Mouse (Mus musculus) hindbrain, embryonic 14.5 days (tissue): Measurements from ENCODE around the gene Prg3. TPM values are rescaled to one million over a fixed set of nuclear protein-coding genes. Genes with fewer than 3 reads are reported as not detected.
A peak's percentile ranks its signal among the peaks of the same experiment; 100 is the strongest.

Experiments used
- ATAC-seq: fragments of 200-750 bp; cut with Nextera tagmentation; 2 replicates; pipeline ENCODE4 v1.8.0; 2017; ENCODE audit warnings: moderate number of reproducible peaks, mild to moderate bottlenecking, moderate TSS enrichment, moderate library complexity; ENCODE audit not compliant: low FRiP score
- DNase-seq: peaks from one replicate; pipeline ENCODE4 v3.0.0-alpha.2; 2015; ENCODE audit warnings: low spot score
- H3K27ac ChIP-seq: fragments of 300-500 bp; sonication (generic); 2 replicates; pipeline ENCODE4 v1.5.1; 2014; ENCODE audit warnings: mild to moderate bottlenecking, moderate library complexity
- H3K27me3 ChIP-seq: fragments of 300-500 bp; sonication (generic); 2 replicates; pipeline ENCODE4 v1.6.1; 2014; ENCODE audit warnings: mild to moderate bottlenecking, low read length, mixed read lengths; ENCODE audit not compliant: control insufficient read depth, insufficient read depth
- H3K36me3 ChIP-seq: fragments of 300-500 bp; sonication (generic); replicated peaks from 2 replicates; pipeline ENCODE4 v1.6.1; 2014; ENCODE audit not compliant: control insufficient read depth, insufficient read depth
- H3K4me1 ChIP-seq: fragments of 300-500 bp; sonication (generic); replicated peaks from 2 replicates; pipeline ENCODE4 v1.6.1; 2014; ENCODE audit warnings: antibody characterized with exemption, low read length, mixed read lengths; ENCODE audit not compliant: control insufficient read depth, insufficient read depth
- H3K4me2 ChIP-seq: fragments of 300-500 bp; sonication (generic); replicated peaks from 2 replicates; pipeline ENCODE4 v1.6.1; 2014; ENCODE audit warnings: mild to moderate bottlenecking, moderate library complexity
- H3K4me3 ChIP-seq: fragments of 300-500 bp; sonication (generic); replicated peaks from 2 replicates; pipeline ENCODE4 v1.5.1; 2014; ENCODE audit warnings: mild to moderate bottlenecking, low read length
- H3K9ac ChIP-seq: fragments of 300-500 bp; sonication (generic); 2 replicates; pipeline ENCODE4 v1.6.1; 2014
- H3K9me3 ChIP-seq: fragments of 300-500 bp; sonication (generic); 2 replicates; pipeline ENCODE4 v1.6.1; 2016; ENCODE audit warnings: low read length; ENCODE audit not compliant: control insufficient read depth
- WGBS: fragments of 180-500 bp; shearing (Covaris S2); extraction: QIAGEN DNeasy Blood & Tissue Kit; methylation state at CpG from one replicate; pipeline ENCODE4 v1.1.7; 2014; 5-methylcytosine and 5-hydroxymethylcytosine counted together
- polyA plus RNA-seq: library from polyadenylated mRNA; unstranded; fragments of >200 nt; fragmentation: Nextera tagmentation; extraction: Ambion mirVana; gene quantifications from 2 replicates; pipeline ENCODE4 v1.2.1, GENCODE M21; 2014

The Prg3 gene
- polyA plus RNA-seq, 1 experiment from 2014 or later, result not detected

DNA sequence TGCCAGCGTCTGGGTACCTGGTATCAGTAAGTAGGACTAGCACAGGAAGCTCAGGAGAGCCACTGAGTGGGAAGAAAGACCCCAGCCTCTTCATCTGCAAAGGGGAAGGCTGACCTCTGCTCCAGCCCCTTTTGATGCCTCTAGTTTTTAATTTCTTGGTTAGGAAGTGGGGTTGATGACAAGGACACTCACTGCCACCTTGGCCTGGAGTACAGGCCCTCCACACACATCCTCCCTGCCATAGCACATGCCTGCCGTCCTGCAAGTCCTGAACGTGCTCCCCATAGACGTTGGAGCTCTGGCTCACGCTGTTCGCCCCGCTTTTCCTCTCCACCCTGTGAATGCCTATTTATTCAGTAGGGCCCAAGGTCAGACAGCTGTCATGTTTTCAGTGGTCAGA lies 18.6 kb downstream of the Prg3 start:
- 84% methylated on average over 7 of the region's 7 CpGs for WGBS
- no peak for ATAC-seq

DNA sequence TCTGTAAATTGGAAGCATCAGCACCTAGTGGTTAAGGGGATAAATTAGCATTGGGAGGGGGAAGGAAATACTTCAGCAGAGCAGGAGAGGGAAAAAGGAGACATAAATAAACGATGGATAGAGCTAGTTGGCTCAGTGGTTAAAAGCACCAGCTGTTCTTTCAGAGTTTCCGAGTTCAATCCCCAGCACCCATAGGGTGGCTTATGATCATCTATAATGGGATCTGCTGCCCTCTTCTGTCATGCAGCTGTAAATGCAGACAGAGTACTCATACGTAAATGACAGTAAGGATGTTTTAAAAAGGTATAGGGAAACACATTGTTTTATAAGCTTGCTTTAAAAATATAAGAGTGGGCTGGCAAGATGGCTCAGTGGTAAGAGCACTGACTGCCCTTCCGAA lies 19.7 kb downstream of the Prg3 start:
- ATAC-seq (peak; percentile 48; the same call in 1 of the 2 replicates), DNase-seq (peak; percentile 61)
- no peaks in the 10 kb centered on the region for H3K36me3 ChIP-seq
- H3K4me1 ChIP-seq, result no peaks in the 10 kb centered on the region
- no peak overlapping the region for H3K27ac ChIP-seq
- H3K4me2 ChIP-seq, result no peak overlapping the region
- WGBS, result 34% methylated on average over 4 of the region's 4 CpGs
- no peaks in the 10 kb centered on the region for H3K9me3 ChIP-seq
- no peak overlapping the region for H3K4me3 ChIP-seq
- H3K27me3 ChIP-seq, result no peaks in the 10 kb centered on the region
- no peak overlapping the region for H3K9ac ChIP-seq

More for the DNA sequence above, 18.6 kb downstream of the Prg3 start:
- Histone ChIP-seq H3K9ac (no peak overlapping the region), H3K27me3 (no peaks in the 10 kb centered on the region), H3K36me3 (no peaks in the 10 kb centered on the region), H3K4me1 (no peaks in the 10 kb centered on the region), H3K9me3 (no peaks in the 10 kb centered on the region), H3K4me3 (no peak overlapping the region), H3K4me2 (no peak overlapping the region), H3K27ac (no peak overlapping the region)
- DNase-seq, result no peak

GRCm38 (mm10) chr2:85009212-85009611 lies 21.2 kb downstream of the Prg3 start:
- DNase-seq (no peak), ATAC-seq (no peak)
- H3K36me3 ChIP-seq, result no peaks in the 10 kb centered on the region
- H3K4me1 ChIP-seq, result no peaks in the 10 kb centered on the region
- H3K27ac ChIP-seq, result no peak overlapping the region
- no peak overlapping the region for H3K4me2 ChIP-seq
- no peaks in the 10 kb centered on the region for H3K9me3 ChIP-seq
- H3K27me3 ChIP-seq, result no peaks in the 10 kb centered on the region
- WGBS, result 84% methylated on average over 2 of the region's 2 CpGs
- H3K9ac ChIP-seq, result no peak overlapping the region
- no peak overlapping the region for H3K4me3 ChIP-seq

DNA sequence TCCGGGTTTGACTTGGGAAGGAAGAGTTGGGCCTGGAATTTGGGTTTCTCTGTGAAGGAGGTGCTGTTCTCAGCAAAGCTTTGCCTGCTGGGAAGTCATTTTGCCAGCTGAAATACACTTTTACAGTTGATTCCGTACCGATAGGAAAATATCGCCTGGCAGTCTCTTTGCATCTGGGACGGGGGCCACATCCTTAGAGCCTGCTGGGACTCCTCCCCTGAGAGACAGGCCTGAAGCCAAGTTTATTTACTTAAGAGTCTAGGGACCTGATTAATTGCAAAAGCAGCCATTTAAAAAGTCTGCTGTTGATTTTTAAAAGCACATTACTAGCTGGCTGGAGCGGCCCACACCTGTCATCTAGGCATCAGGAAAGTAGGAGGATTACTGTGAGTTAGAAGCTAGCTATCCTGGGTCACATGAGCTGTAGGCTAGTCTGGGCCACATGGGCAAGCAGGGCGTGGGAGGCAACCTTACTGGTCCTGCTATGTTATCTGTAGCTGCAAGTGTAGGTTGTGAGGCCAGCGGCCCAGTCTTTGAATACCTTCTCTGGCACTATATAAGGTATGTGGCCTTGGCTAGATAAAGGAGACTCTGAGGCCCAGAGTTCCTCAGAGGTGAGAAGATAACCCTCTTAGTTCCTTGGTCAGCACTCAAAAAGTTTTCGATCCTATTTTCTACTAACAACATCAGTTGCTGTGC lies 24.0 kb downstream of the Prg3 start:
- Histone ChIP-seq H3K4me3 (no peak overlapping the region), H3K36me3 (no peaks in the 10 kb centered on the region), H3K4me2 (no peak overlapping the region), H3K9me3 (no peaks in the 10 kb centered on the region), H3K4me1 (no peaks in the 10 kb centered on the region), H3K9ac (no peak overlapping the region), H3K27ac (no peak overlapping the region), H3K27me3 (no peaks in the 10 kb centered on the region)
- DNase-seq, result no peak
- no peak for ATAC-seq
- WGBS, result 78% methylated on average over 9 of the region's 9 CpGs

DNA sequence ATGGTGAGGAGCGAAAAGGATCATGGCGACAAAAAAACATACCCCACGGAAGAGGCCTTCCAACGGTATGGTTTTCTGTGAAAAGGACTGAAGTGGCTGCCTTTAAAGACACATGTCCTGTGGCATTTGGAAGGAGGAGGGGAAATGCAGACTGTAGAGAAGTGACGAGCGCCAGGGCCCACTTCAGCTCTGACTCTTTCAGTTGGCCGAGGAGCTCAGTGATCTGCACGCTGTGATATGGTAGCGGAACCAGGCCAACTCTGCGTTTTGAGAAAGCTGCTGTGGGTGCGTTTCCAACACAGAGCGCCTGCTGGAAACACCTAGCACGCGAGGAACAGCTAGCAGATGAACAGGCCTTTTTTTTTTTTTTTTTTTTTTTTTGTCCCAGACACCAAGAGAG lies 24.7 kb downstream of the Prg3 start:
- DNase-seq (no peak), ATAC-seq (no peak)
- H3K27ac ChIP-seq, result no peak overlapping the region
- WGBS, result 91% methylated on average over 14 of the region's 14 CpGs
- no peaks in the 10 kb centered on the region for H3K27me3 ChIP-seq
- no peaks in the 10 kb centered on the region for H3K4me1 ChIP-seq
- H3K4me2 ChIP-seq, result no peak overlapping the region
- H3K9me3 ChIP-seq, result no peaks in the 10 kb centered on the region
- H3K4me3 ChIP-seq, result no peak overlapping the region
- H3K9ac ChIP-seq, result no peak overlapping the region
- H3K36me3 ChIP-seq, result no peaks in the 10 kb centered on the region

- no peaks in the 10 kb centered on the region for H3K4me1 ChIP-seq
- ATAC-seq, result no peak
- no peak overlapping the region for H3K9ac ChIP-seq
- H3K27ac ChIP-seq, result no peak overlapping the region
- H3K9me3 ChIP-seq, result no peaks in the 10 kb centered on the region
- no peak overlapping the region for H3K4me3 ChIP-seq
- WGBS, result 85% methylated on average over 5 of the region's 5 CpGs
- no peak for DNase-seq
- no peaks in the 10 kb centered on the region for H3K27me3 ChIP-seq
- no peaks in the 10 kb centered on the region for H3K36me3 ChIP-seq
- no peak overlapping the region for H3K4me2 ChIP-seq
Measured at GRCm38 (mm10) chr2:85013826-85014587, 26.0 kb downstream of the Prg3 start.

- Histone ChIP-seq H3K9me3 (no peaks in the 10 kb centered on the region), H3K4me2 (no peak overlapping the region), H3K36me3 (no peaks in the 10 kb centered on the region), H3K27me3 (no peaks in the 10 kb centered on the region), H3K9ac (no peak overlapping the region), H3K4me3 (no peak overlapping the region), H3K27ac (no peak overlapping the region), H3K4me1 (no peaks in the 10 kb centered on the region)
- ATAC-seq, result no peak
- WGBS, result 66% methylated on average over 3 of the region's 3 CpGs
- no peak for DNase-seq
Measured at GRCm38 (mm10) chr2:85014588-85014982, 26.6 kb downstream of the Prg3 start.

GRCm38 (mm10) chr2:85022043-85022442 lies 34.0 kb downstream of the Prg3 start:
- Histone ChIP-seq H3K4me1 (no peaks in the 10 kb centered on the region), H3K4me3 (no peak overlapping the region), H3K27ac (no peak overlapping the region), H3K27me3 (no peaks in the 10 kb centered on the region), H3K9me3 (no peaks in the 10 kb centered on the region), H3K36me3 (no peaks in the 10 kb centered on the region), H3K9ac (no peak overlapping the region), H3K4me2 (no peak overlapping the region)
- no peak for DNase-seq
- ATAC-seq, result no peak
- 28% methylated on average over 4 of the region's 4 CpGs for WGBS

DNA sequence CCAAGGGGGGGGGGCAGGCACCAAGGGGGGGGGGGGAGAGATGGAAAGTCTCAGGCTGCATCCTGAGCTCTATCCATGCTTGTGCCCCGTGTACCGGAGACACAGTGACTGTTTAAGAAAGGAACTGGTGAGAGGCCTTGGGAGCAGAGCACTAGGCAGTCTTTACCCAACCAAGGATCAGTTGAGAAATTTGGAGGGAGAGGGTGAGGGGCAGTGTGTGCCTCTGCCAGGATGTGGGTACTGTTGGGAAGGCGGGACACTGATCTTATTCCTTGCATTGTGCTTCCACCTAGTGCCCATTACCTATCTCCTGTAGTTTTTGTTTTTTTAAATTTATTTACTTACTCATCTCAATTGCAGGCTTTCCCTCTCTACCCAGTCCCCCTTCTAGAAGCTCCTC lies 38.2 kb downstream of the Prg3 start:
- Histone ChIP-seq H3K9ac (no peak overlapping the region), H3K4me2 (no peak overlapping the region), H3K27ac (no peak overlapping the region), H3K27me3 (no peaks in the 10 kb centered on the region), H3K4me1 (no peaks in the 10 kb centered on the region), H3K9me3 (no peaks in the 10 kb centered on the region), H3K4me3 (no peak overlapping the region), H3K36me3 (no peaks in the 10 kb centered on the region)
- ATAC-seq (no peak), DNase-seq (no peak)
- WGBS, result 98% methylated on average over 3 of the region's 3 CpGs
